Mouse (Mus musculus) heart, adult 2 months (tissue): ENCODE measurements at regions not wholly inside any gene's neighbourhood (a gene's known extent, or its start where the extent isn't known, plus 50 kb on each side); places are given as distances from the start of the nearest gene placed in this dataset.

Experiments
- CTCF ChIP-seq: fragments of 200-600 bp; IDR thresholded peaks from 2 replicates; pipeline ENCODE4 v1.8.1; 2022; ENCODE audit warnings: antibody characterized with exemption, mild to moderate bottlenecking, moderate library complexity
- EP300 ChIP-seq: fragments of 200-500 bp; IDR thresholded peaks from 2 replicates; pipeline ENCODE4 v1.6.1; 2011; ENCODE audit warnings: low read depth, low read length, control low read depth; ENCODE audit not compliant: insufficient read depth
- POLR2A ChIP-seq: fragments of 200-500 bp; IDR thresholded peaks from 2 replicates; pipeline ENCODE4 v1.6.1; 2011; ENCODE audit warnings: mild to moderate bottlenecking, low read depth, low read length, control low read depth; ENCODE audit not compliant: insufficient read depth

- TF ChIP-seq POLR2A (no peak), CTCF (no peak), EP300 (no peak)
Observed at GRCm38 (mm10) chr13:52395786-52396185, 135.3 kb downstream of the Diras2 start.
